Mouse (Mus musculus) hindbrain, embryonic 16.5 days (tissue): ENCODE results near the gene Lrrc61. TPM values are rescaled to one million over a fixed set of nuclear protein-coding genes. Genes with fewer than 3 reads are reported as not detected.
"Not testable (repeated sequence)": the region's sequence is repeated elsewhere in the genome, so short reads cannot be mapped to it uniquely, and the experiment has no call there.

Source experiments
- ATAC-seq: fragments of 200-750 bp; cut with Nextera tagmentation; 2 replicates; pipeline ENCODE4 v1.8.0; 2017; ENCODE audit warnings: moderate TSS enrichment, moderate library complexity
- H3K27ac ChIP-seq: fragments of 300-500 bp; sonication (generic); 2 replicates; pipeline ENCODE4 v1.5.1; 2014; ENCODE audit warnings: low read depth, mild to moderate bottlenecking, control low read depth, low read length, moderate library complexity
- H3K27me3 ChIP-seq: fragments of 300-500 bp; sonication (generic); replicated peaks from 2 replicates; pipeline ENCODE4 v1.6.1; 2014; ENCODE audit warnings: low read length; ENCODE audit not compliant: control insufficient read depth, insufficient read depth
- H3K36me3 ChIP-seq: fragments of 300-500 bp; sonication (generic); 2 replicates; pipeline ENCODE4 v1.6.1; 2014; ENCODE audit warnings: mild to moderate bottlenecking, low read length, moderate library complexity, mixed read lengths; ENCODE audit not compliant: control insufficient read depth, insufficient read depth
- H3K4me1 ChIP-seq: fragments of 300-500 bp; sonication (generic); 2 replicates; pipeline ENCODE4 v1.6.1; 2014; ENCODE audit warnings: low read depth, low read length; ENCODE audit not compliant: control insufficient read depth, insufficient read depth
- H3K4me2 ChIP-seq: fragments of 300-500 bp; sonication (generic); 2 replicates; pipeline ENCODE4 v1.6.1; 2014; ENCODE audit warnings: mild to moderate bottlenecking, low read length, control low read depth, moderate library complexity
- H3K4me3 ChIP-seq: fragments of 300-500 bp; sonication (generic); 2 replicates; pipeline ENCODE4 v1.5.1; 2014; ENCODE audit warnings: mild to moderate bottlenecking, low read length, control low read depth, moderate library complexity
- H3K9ac ChIP-seq: fragments of 300-500 bp; sonication (generic); 2 replicates; pipeline ENCODE4 v1.6.1; 2014; ENCODE audit warnings: low read depth, mild to moderate bottlenecking, control low read depth, low read length, moderate library complexity
- H3K9me3 ChIP-seq: fragments of 300-500 bp; sonication (generic); 2 replicates; pipeline ENCODE4 v1.6.1; 2014; ENCODE audit warnings: mild to moderate bottlenecking, low read length, moderate library complexity; ENCODE audit not compliant: control insufficient read depth
- WGBS: fragments of 180-500 bp; shearing (Covaris S2); extraction: QIAGEN DNeasy Blood & Tissue Kit; methylation state at CpG from one replicate; pipeline ENCODE4 v1.1.7; 2014; 5-methylcytosine and 5-hydroxymethylcytosine counted together
- polyA plus RNA-seq: library from polyadenylated mRNA; unstranded; fragments of >200 nt; fragmentation: Nextera tagmentation; extraction: Ambion mirVana; gene quantifications from 2 replicates; pipeline ENCODE4 v1.2.1, GENCODE M21; 2015

The Lrrc61 gene
- polyA plus RNA-seq = 20.7 and 29.5 TPM in 2 replicates

DNA sequence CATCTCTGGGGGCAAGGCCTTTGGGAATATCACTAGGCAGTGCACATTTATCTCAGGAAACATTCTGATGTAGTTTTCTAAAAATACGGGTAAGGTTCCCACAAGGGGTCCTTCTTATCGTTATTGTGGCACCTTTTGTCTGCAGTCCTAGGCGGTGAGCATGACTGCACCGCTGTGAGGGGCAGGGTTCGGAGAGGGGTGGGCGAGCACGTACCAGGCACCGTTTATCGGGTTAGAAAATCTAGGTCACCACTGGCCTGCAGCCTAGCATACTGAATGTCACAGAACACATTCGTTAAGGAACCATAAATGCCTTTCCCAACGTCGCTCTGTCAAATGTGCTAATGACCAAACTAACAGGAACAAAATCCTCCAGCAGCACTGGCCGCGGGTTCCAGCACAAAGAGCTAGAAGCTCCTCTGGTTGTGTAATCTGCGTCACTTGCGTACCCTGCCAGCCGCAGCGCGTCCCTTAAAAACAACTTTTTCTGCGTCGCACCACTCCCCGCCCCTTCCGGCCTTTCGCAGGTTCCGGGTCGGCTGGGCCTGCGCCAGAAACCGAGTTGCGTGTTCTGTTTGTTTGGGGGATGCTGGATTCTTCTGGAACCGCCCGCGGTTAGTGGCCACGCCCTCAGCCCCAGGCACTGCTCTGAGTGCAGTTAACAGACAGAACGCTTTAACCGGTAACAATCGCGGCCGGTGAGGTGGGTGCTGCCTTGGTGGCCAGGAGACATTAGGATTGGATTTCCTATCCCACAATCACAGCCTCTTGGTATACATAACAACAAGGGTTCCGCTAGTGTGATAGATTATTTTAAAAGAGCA, at the start of gene Lrrc61:
TSS of gene Lrrc61 (plus strand) at position 517 of the 824 bp plus-strand sequence.
- Histone ChIP-seq H3K9ac (peak within 1 kb of the TSS; percentile 82), H3K4me1 (peaks cover 9% of the 10 kb centered on the region), H3K4me2 (peak within 1 kb of the TSS; percentile 76), H3K27me3 (no peaks in the 10 kb centered on the region), H3K4me3 (peak within 1 kb of the TSS; percentile 62), H3K9me3 (no peaks in the 10 kb centered on the region), H3K27ac (peak within 1 kb of the TSS; percentile 94), H3K36me3 (no peaks in the 10 kb centered on the region; the same call in 1 of the 2 replicates)
- ATAC-seq = peak; percentile 95
- WGBS = under 1% methylated on average over 39 of the region's 39 CpGs

DNA sequence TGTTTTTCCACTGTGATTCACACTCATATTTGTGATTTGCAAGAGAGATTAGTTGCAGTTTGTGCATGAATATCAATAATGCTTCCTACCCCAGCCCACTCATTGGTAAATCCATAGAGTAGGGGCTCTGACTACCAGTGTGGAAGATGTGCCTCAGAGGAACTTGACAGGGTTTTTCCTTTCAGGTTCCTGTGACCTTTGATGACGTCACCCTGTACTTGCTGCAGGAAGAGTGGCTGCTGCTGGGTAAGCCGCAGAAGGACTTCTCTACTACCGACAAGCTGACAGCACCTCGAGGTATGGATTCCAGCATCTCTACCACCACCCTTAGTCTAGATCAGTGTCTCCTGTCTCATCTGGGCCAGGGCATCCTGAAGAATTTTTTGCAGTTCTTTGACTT, 46.5 kb upstream of the Lrrc61 start:
- WGBS = 68% methylated on average over 4 of the region's 4 CpGs
- Histone ChIP-seq H3K27me3 (no peaks in the 10 kb centered on the region), H3K36me3 (peaks cover 6% of the 10 kb centered on the region; the same call in 1 of the 2 replicates), H3K9me3 (no peaks in the 10 kb centered on the region), H3K4me2 (no peak overlapping the region), H3K4me3 (no peak overlapping the region), H3K27ac (no peak overlapping the region), H3K9ac (no peak overlapping the region), H3K4me1 (peaks cover 8% of the 10 kb centered on the region)
- no peak for ATAC-seq

DNA sequence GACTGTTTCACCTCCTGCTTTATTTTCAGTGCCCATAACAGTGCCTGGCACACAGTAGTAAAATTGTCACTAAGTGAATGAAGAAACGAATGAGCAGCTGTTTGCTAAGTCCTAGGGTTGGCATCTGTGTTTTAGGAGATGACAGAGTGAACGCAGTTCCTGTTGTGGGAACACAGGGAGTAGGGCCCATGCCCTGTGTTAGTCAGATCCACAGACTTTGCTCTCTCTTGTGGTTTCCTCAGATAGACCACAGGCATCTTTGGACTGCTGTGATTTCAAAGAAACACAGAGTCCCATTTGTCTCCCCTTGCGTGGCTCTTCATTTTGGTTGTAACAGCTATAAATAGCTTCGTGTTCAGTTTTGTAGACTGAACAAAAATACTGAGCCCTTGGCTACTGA, 44.2 kb upstream of the Lrrc61 start:
- Histone ChIP-seq H3K4me2 (no peak overlapping the region), H3K27me3 (no peaks in the 10 kb centered on the region), H3K4me3 (no peak overlapping the region), H3K9ac (no peak overlapping the region), H3K27ac (no peak overlapping the region), H3K4me1 (peaks cover 3% of the 10 kb centered on the region; the same call in 1 of the 2 replicates), H3K9me3 (no peaks in the 10 kb centered on the region), H3K36me3 (peaks cover 15% of the 10 kb centered on the region)
- ATAC-seq = no peak
- 80% methylated on average over 4 of the region's 4 CpGs for WGBS

DNA sequence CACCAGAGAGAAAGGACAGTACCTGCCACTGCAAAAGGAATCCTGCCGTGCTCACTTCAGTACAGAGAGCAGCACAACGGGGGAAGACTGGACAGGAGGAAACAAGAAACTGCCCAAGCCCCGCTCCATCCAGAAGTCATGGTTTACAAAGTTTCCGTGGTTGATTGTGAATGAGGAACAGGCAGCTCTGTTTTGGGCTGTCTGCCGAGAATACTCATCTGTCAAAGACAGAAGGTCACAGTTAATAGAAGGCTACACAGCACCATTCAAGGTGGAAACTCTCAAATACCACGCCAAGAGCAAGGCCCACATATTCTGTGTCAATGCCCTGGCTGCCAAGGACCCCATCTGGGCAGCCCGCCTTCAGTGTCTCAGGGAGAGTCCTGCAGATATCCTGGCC, 42.7 kb upstream of the Lrrc61 start:
- Histone ChIP-seq H3K4me1 (no peaks in the 10 kb centered on the region), H3K36me3 (peaks cover 28% of the 10 kb centered on the region), H3K9me3 (no peaks in the 10 kb centered on the region), H3K27ac (no peak overlapping the region), H3K4me2 (no peak overlapping the region), H3K27me3 (no peaks in the 10 kb centered on the region), H3K9ac (no peak overlapping the region), H3K4me3 (no peak overlapping the region)
- 88% methylated on average over 7 of the region's 7 CpGs for WGBS
- ATAC-seq = no peak

DNA sequence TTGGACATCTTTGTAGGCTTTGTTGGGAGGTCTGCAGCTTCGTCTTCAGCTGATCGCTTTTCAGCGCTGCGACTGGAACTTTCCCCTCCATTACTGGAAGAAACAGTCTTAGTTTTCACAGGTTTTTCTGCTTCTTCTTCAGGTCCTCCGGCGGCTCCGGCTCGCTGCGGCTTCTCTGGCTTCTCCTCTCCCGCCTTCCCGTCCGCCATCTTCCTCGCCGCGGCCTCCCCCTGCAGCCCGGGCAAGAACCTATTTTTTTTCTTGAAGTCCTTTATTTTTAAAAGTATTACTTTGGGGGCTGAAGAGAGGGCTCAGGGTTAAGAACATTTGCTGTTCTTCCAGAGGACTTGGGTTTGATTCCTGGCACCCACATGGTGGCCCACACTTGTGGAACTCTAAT, 29.7 kb upstream of the Lrrc61 start:
- H3K9ac ChIP-seq, H3K27ac ChIP-seq, H3K27me3 ChIP-seq, ATAC-seq, H3K9me3 ChIP-seq, H3K4me2 ChIP-seq, H3K4me1 ChIP-seq, H3K4me3 ChIP-seq: not testable (repeated sequence)
- WGBS = 96% methylated on average over 14 of the region's 16 CpGs
- peaks cover 13% of the 10 kb centered on the region for H3K36me3 ChIP-seq

DNA sequence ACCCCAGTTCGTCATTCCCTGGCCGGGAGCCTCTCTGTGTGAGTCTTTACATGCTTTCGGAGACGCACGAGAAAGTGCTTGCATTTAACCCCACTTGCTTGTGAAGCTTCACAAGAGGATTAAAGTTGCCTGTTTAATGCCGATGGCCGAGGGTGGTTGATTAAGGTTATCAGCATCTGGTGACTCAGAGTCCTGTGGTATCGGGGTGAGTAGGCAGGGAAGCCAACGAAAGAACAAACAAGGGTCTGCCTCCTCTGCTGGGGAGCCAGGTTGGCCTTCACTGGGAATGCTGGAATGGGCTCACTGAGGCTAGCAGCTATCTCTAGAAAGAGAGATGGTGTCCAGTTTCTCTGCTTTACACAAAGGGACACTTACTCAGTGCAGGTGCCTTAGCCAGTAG, 26.7 kb upstream of the Lrrc61 start:
- Histone ChIP-seq H3K9ac (no peak overlapping the region), H3K4me1 (no peaks in the 10 kb centered on the region), H3K4me2 (no peak overlapping the region), H3K27ac (no peak overlapping the region), H3K9me3 (no peaks in the 10 kb centered on the region), H3K27me3 (no peaks in the 10 kb centered on the region), H3K36me3 (peaks cover 22% of the 10 kb centered on the region), H3K4me3 (no peak overlapping the region)
- ATAC-seq = no peak
- WGBS = 89% methylated on average over 9 of the region's 9 CpGs

DNA sequence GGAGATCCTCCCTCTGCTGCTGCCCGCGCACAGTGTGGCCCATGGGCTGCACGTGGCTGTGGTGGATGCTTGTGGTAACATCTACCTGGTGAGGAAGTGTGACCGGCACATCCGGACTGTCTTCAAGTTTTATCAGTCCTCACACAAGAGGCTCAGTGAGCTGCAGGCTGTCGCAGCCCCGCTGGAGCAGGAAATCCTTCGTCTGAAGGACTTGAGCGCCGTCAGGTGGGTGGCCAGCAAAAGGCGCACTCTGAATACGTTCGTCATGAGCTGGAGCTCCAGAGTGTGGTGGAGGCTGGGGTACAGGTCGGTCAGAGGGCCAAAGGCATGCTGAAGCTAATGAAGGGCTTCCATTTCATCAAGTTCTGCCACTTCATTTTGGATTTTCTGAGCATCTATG, 25.3 kb upstream of the Lrrc61 start:
- 77% methylated on average over 14 of the region's 14 CpGs for WGBS

DNA sequence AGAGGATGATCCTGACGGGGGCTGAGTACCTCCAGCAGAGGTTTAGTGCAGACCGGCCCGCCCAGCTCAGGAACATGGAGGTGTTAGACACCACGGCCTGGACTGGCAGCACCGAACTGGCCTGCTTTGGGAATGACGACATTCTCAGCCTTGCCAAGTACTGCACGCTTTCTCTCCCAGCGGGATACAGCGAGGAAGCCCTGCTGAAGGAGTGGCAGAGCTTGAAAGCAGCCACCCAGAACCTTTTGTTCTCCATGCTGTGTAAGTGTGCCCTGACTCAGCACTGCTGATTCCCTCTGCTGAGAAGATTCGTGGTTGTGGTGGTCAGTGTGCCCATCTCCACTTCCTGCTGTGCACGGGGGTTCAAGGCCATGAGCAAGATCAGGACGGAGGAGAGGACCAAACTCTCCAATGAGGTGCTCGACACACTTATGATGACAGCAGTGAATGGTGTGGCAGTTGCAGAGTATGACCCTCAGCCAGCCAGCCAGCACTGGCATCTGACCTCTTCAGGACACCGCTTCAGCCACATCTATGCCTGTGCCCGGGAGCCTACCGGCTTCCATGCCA, 24.6 kb upstream of the Lrrc61 start:
- Histone ChIP-seq H3K9me3 (no peaks in the 10 kb centered on the region), H3K4me2 (no peak overlapping the region), H3K4me3 (no peak overlapping the region), H3K36me3 (peaks cover 22% of the 10 kb centered on the region), H3K9ac (no peak overlapping the region), H3K27me3 (no peaks in the 10 kb centered on the region), H3K4me1 (no peaks in the 10 kb centered on the region), H3K27ac (no peak overlapping the region)
- WGBS = 82% methylated on average over 16 of the region's 16 CpGs
- ATAC-seq = no peak

More for the DNA sequence above, 25.3 kb upstream of the Lrrc61 start:
- H3K9ac ChIP-seq = no peak overlapping the region
- no peaks in the 10 kb centered on the region for H3K4me1 ChIP-seq
- H3K27me3 ChIP-seq = no peaks in the 10 kb centered on the region
- peaks cover 22% of the 10 kb centered on the region for H3K36me3 ChIP-seq
- H3K9me3 ChIP-seq = no peaks in the 10 kb centered on the region
- H3K4me2 ChIP-seq = no peak overlapping the region
- H3K4me3 ChIP-seq = no peak overlapping the region
- H3K27ac ChIP-seq = no peak overlapping the region
- no peak for ATAC-seq

DNA sequence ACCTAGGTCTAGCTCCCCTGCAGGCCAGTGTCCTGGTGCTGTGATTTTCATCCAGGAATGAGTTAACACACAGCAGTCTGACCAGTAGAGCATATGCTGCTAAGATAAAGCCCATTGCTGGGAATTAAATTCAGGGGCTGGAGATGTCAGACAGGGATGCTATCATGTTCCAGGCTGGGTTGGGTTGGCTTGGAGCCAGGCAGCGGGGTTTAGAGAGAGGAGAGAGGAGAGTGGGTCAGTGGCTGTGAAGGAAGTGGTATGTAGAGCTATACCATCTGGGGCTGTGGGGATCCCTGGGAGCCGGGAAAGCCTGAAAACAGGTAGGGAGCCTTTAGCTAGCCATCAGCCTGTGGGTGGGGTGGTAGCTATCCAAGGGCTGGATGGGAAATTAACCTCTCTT, 23.7 kb upstream of the Lrrc61 start:
- no peak overlapping the region for H3K4me2 ChIP-seq
- peaks cover 17% of the 10 kb centered on the region for H3K36me3 ChIP-seq
- 80% methylated on average over 2 of the region's 2 CpGs for WGBS
- H3K9me3 ChIP-seq = no peaks in the 10 kb centered on the region
- H3K4me3 ChIP-seq = no peak overlapping the region
- no peak for ATAC-seq
- no peak overlapping the region for H3K27ac ChIP-seq
- no peaks in the 10 kb centered on the region for H3K27me3 ChIP-seq
- H3K4me1 ChIP-seq = no peaks in the 10 kb centered on the region
- H3K9ac ChIP-seq = no peak overlapping the region
